Mouse (Mus musculus) stomach, postnatal 0 days (tissue): ENCODE data around the gene Nsun4. TPM values are rescaled to one million over a fixed set of nuclear protein-coding genes. Genes with fewer than 3 reads are reported as not detected.

Experiments used
- ATAC-seq: fragments of 200-750 bp; cut with Nextera tagmentation; 2 replicates; pipeline ENCODE4 v1.8.0; 2017; ENCODE audit not compliant: low FRiP score, low TSS enrichment
- DNase-seq: peaks from one replicate; pipeline ENCODE4 v3.0.0-alpha.2; 2016; ENCODE audit warnings: low spot score
- H3K27ac ChIP-seq: fragments of 300-500 bp; sonication (generic); replicated peaks from 2 replicates; pipeline ENCODE4 v1.5.1; 2014; ENCODE audit warnings: mild to moderate bottlenecking, control low read depth
- H3K27me3 ChIP-seq: fragments of 300-500 bp; sonication (generic); 2 replicates; pipeline ENCODE4 v1.6.1; 2014; ENCODE audit warnings: low read length; ENCODE audit not compliant: control insufficient read depth, insufficient read depth
- H3K36me3 ChIP-seq: fragments of 300-500 bp; sonication (generic); 2 replicates; pipeline ENCODE4 v1.6.1; 2014; ENCODE audit warnings: low read length, mixed read lengths; ENCODE audit not compliant: control insufficient read depth, insufficient read depth
- H3K4me1 ChIP-seq: fragments of 300-500 bp; sonication (generic); replicated peaks from 2 replicates; pipeline ENCODE4 v1.6.1; 2014; ENCODE audit warnings: antibody characterized with exemption; ENCODE audit not compliant: control insufficient read depth, insufficient read depth
- H3K4me2 ChIP-seq: fragments of 300-500 bp; sonication (generic); replicated peaks from 2 replicates; pipeline ENCODE4 v1.6.1; 2014; ENCODE audit warnings: low read depth, mild to moderate bottlenecking, control low read depth, moderate library complexity
- H3K4me3 ChIP-seq: fragments of 300-500 bp; sonication (generic); 2 replicates; pipeline ENCODE4 v1.5.1; 2014; ENCODE audit warnings: low read depth, low read length, control low read depth
- H3K9ac ChIP-seq: fragments of 300-500 bp; sonication (generic); 2 replicates; pipeline ENCODE4 v1.6.1; 2014; ENCODE audit warnings: mild to moderate bottlenecking, low read length, control low read depth, mixed read lengths
- H3K9me3 ChIP-seq: fragments of 300-500 bp; sonication (generic); 2 replicates; pipeline ENCODE4 v1.6.1; 2016; ENCODE audit warnings: low read length; ENCODE audit not compliant: control insufficient read depth
- CTCF ChIP-seq: IDR thresholded peaks from 2 replicates; pipeline ENCODE4 v1.5.1; 2016; ENCODE audit warnings: antibody characterized with exemption, low read depth, mild to moderate bottlenecking, moderate library complexity
- EP300 ChIP-seq: optimal IDR thresholded peaks from 2 replicates; pipeline ENCODE3; 2016; ENCODE audit warnings: antibody characterized with exemption
- WGBS: fragments of 180-500 bp; shearing (Covaris S2); extraction: QIAGEN DNeasy Blood & Tissue Kit; methylation state at CpG from one replicate; pipeline ENCODE4 v1.1.7; 2014; 5-methylcytosine and 5-hydroxymethylcytosine counted together
- polyA plus RNA-seq: library from polyadenylated mRNA; unstranded; fragments of >200 nt; fragmentation: Nextera tagmentation; extraction: Ambion mirVana; gene quantifications from 2 replicates; pipeline ENCODE4 v1.2.1, GENCODE M21; 2015

Gene Nsun4
- 11.4 and 11.9 TPM in 2 replicates for polyA plus RNA-seq

- H3K4me3 ChIP-seq: peak within 1 kb of the TSS; percentile 59
- TF ChIP-seq EP300: no peak
- no peak; the same call in 1 of the 2 replicates for TF ChIP-seq CTCF
- ATAC-seq (peak; percentile 96), DNase-seq (peak; percentile 92)
- peak within 1 kb of the TSS; percentile 84 for H3K4me2 ChIP-seq
- peak within 1 kb of the TSS; percentile 59 for H3K9ac ChIP-seq
- WGBS: under 1% methylated on average over 35 of the region's 35 CpGs
- peak within 1 kb of the TSS; percentile 94 for H3K27ac ChIP-seq
- H3K4me1 ChIP-seq: no peaks in the 10 kb centered on the region
- no peaks in the 10 kb centered on the region for H3K36me3 ChIP-seq
- no peaks in the 10 kb centered on the region for H3K9me3 ChIP-seq
- H3K27me3 ChIP-seq: no peaks in the 10 kb centered on the region
Measured at GRCm38 (mm10) chr4:116053399-116053961, at the start of gene Nsun4. Nsun4 (minus strand) TSS chr4:116053876.

GRCm38 (mm10) chr4:116100959-116101358, 47.3 kb upstream of the Nsun4 start:
- DNase-seq (no peak), ATAC-seq (no peak)
- Histone ChIP-seq H3K9me3 (no peaks in the 10 kb centered on the region), H3K4me2 (no peak overlapping the region), H3K27me3 (no peaks in the 10 kb centered on the region), H3K27ac (no peak overlapping the region), H3K36me3 (peaks cover 17% of the 10 kb centered on the region), H3K4me1 (no peaks in the 10 kb centered on the region), H3K4me3 (no peak overlapping the region), H3K9ac (no peak overlapping the region)
- WGBS: 72% methylated on average over 7 of the region's 7 CpGs
- no peak for TF ChIP-seq EP300
- TF ChIP-seq CTCF: no peak

- H3K27ac ChIP-seq: no peak overlapping the region
- no peaks in the 10 kb centered on the region for H3K27me3 ChIP-seq
- TF ChIP-seq CTCF: no peak
- TF ChIP-seq EP300: no peak
- no peak overlapping the region for H3K4me2 ChIP-seq
- no peak overlapping the region for H3K4me3 ChIP-seq
- H3K36me3 ChIP-seq: peaks cover 37% of the 10 kb centered on the region
- ATAC-seq (peak; percentile 71), DNase-seq (peak; percentile 31)
- H3K4me1 ChIP-seq: no peaks in the 10 kb centered on the region
- no peak overlapping the region for H3K9ac ChIP-seq
- 64% methylated on average over 8 of the region's 8 CpGs for WGBS
- no peaks in the 10 kb centered on the region for H3K9me3 ChIP-seq
Measured at GRCm38 (mm10) chr4:116097211-116097610, 43.5 kb upstream of the Nsun4 start.

- no peaks in the 10 kb centered on the region for H3K9me3 ChIP-seq
- no peaks in the 10 kb centered on the region for H3K27me3 ChIP-seq
- no peak for ATAC-seq
- H3K4me2 ChIP-seq: no peak overlapping the region
- TF ChIP-seq EP300 (no peak), CTCF (no peak)
- DNase-seq: no peak
- no peak overlapping the region for H3K9ac ChIP-seq
- H3K36me3 ChIP-seq: peaks cover 40% of the 10 kb centered on the region
- no peak overlapping the region for H3K27ac ChIP-seq
- no peaks in the 10 kb centered on the region for H3K4me1 ChIP-seq
- no peak overlapping the region for H3K4me3 ChIP-seq
- 85% methylated on average over 10 of the region's 10 CpGs for WGBS
Measured at GRCm38 (mm10) chr4:116096291-116096690, 42.6 kb upstream of the Nsun4 start.

GRCm38 (mm10) chr4:116088510-116089249, 35.0 kb upstream of the Nsun4 start:
- no peak overlapping the region for H3K27ac ChIP-seq
- no peaks in the 10 kb centered on the region for H3K27me3 ChIP-seq
- H3K36me3 ChIP-seq: peaks cover 26% of the 10 kb centered on the region
- ATAC-seq (no peak), DNase-seq (no peak)
- H3K9me3 ChIP-seq: no peaks in the 10 kb centered on the region
- H3K9ac ChIP-seq: no peak overlapping the region
- WGBS: 90% methylated on average over 23 of the region's 23 CpGs
- no peak overlapping the region for H3K4me2 ChIP-seq
- H3K4me1 ChIP-seq: no peaks in the 10 kb centered on the region
- H3K4me3 ChIP-seq: no peak overlapping the region
- no peak for TF ChIP-seq EP300
- no peak for TF ChIP-seq CTCF
